Mouse (Mus musculus) right cerebral cortex, postnatal 4 days (tissue): Measurements from ENCODE around the gene Slc25a25.

Source experiments
- DNase-seq: peaks from one replicate; pipeline ENCODE4 v3.0.0-alpha.2; 2022

The Slc25a25 gene

GRCm38 (mm10) chr2:32395484-32395945 is 55.7 kb downstream of the Slc25a25 start, which contains the start of gene Ptges2:
Gene Ptges2, plus strand, starts transcription at chr2:32395896.
- peak; percentile 76 for DNase-seq

DNA sequence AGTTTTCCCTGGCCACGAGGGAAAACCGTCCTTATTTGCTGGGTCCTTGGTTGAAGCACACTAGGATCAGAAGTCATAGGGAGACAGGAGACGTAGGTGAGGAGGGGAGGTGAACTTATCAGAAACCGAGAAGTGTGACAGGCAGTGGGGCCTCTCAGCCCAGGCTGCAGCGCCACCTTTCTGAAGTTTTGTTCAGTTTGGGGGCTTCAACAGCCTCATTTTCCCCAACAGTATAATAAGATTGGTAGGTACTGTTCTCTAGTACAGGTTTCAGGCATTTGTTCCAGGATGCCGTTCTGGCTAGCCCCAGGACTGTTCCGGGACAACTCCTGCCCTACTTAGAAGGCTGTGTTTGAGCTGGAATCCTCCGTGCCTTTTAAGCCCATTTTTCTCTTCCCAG is 56.3 kb downstream of the Slc25a25 start:
- peak; percentile 53 for DNase-seq

DNA sequence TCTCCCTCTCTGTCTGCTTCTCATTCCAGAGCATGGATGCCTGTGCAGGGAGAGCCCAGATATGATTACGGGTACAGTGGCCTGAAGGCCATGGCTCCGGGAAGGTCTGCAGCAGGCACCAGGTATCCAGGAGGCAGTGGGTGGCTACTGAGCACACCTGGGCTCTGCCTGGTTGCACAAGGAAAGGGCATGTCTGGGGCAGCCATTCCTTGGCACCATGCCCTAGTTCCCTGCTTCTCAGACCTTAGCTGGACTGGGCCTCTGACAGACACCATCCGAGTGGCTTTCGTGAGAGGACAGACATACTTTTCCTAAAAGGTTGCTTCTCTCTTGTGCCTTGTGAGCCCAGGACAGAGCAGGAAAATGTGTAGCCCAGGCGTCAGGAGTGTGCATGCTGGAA is 59.2 kb downstream of the Slc25a25 start:
- no peak for DNase-seq

DNA sequence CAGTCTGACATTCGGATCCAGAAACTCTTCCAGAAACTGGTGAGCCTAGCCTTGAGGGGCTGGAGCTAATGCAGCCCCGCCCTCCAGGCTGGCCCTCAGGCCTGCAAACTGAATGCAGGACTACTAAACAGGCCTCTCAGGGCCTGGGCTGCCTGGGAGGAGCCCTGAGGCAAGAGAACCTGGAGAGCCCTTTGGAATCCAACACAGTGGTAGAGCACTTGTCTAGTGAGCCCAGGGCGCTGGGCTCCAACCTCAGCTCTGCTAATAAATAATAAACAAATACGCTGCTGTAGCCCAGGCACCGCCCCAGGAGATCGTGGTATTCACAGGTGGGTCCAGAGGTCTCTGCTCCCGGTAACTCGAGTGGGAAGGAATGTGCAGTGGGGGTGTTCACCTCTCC is 60.4 kb downstream of the Slc25a25 start:
- no peak for DNase-seq

DNA sequence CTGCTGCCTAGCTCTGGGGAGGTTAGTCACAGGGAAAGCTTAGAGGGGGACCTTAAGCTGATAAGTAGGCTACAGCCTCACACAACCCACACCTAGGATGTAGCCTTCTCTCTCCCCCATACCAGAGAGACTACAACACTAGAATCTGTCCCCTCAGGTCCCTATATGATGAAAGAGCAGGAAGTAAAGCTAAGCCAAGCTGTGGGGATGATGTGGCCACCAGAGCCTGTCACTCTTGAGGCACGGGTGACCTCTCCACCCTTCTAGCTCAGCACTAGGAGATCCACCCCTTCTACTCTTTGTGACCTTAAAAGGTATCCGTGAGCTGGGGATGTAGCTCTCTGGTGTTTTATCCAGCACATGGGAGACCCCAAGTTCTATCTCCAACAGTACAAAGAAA is 62.1 kb downstream of the Slc25a25 start:
- DNase-seq = no peak

GRCm38 (mm10) chr2:32387706-32388490 is 63.3 kb downstream of the Slc25a25 start, which contains the start of gene Lcn2:
Gene Lcn2, minus strand, starts transcription at chr2:32388252.
- DNase-seq = no peak

- no peak for DNase-seq
Observed at GRCm38 (mm10) chr2:32382689-32383088, 68.6 kb downstream of the Slc25a25 start.

GRCm38 (mm10) chr2:32381775-32382223 is 69.4 kb downstream of the Slc25a25 start, which contains the start of gene 1110008P14Rik:
Gene 1110008P14Rik, minus strand, starts transcription at chr2:32381938.
- peak; percentile 85 for DNase-seq

- peak; percentile 54 for DNase-seq
Observed at GRCm38 (mm10) chr2:32381141-32381774, 70.0 kb downstream of the Slc25a25 start.

DNA sequence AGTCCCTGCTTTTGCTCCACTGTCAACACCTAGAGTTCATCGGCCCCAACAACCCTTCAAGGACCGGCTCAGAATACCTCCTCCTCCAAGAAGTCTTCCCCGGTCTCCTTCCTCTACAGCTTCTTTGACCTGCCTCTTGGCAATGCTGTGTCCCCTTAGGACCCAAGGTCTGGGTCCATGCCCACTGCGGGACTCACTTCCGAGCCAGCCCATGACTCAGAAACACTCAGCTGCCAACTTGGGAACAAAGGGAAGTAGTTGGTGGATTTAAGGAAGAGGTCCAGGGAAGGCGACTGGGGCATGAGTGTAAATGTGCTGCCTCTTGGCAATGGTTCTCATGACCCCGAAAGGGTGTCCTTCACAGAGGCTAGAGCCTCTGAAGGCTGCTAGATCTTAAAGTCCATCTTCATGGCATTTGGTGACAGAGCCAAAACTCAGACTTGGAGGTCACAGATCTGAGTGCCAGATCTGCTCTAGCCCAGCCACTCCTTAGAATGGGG is 71.2 kb downstream of the Slc25a25 start:
- no peak for DNase-seq

DNA sequence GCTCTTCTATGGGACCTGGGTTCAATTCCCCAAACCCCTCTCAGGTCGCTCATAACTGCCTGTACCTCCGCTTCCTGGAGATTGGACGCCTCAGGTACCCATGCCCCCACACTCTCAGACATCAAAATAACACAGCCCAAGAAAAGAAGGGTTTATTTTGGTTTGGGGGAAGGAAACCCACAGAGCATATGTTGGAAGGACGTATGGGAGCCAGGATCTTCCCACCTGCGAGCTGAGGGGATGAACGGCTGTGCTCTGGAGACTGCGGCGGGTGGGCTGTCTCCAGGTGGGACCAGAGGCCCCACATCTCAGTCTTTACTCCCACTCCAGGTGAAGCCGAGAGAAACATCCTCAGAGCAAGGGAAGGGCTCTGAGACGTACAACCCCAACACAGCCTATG is 74.3 kb downstream of the Slc25a25 start:
- no peak for DNase-seq

DNA sequence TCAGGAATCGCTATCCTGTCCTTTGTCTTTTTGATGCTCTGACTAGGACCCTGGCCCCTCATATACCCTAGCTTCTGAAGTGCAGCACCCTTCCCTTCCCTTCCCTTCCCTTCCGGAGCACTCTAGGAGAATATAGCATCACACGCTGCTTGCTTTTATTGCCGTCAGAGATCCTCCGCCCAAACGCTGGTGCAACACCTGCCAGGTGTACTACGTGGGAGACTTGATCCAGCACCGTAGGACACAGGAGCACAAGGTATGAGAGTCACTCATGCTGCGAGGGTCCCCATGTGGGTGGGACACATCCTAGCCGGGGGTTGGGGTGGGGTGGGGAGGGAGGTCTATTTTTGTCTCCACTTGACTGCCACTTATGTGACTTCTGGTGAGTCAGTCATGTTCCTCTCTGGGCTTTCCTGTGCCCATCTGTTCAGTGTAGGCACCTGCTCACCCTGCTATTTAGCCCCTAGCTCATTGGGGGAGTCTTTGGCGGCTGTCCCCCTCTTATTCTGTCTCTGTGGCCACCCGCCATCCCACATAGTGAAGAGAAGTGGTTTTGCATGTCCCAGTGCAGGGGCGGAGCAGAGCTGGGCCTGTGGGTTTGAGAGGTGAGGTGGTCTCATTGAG is 75.8 kb downstream of the Slc25a25 start:
- DNase-seq = no peak

DNA sequence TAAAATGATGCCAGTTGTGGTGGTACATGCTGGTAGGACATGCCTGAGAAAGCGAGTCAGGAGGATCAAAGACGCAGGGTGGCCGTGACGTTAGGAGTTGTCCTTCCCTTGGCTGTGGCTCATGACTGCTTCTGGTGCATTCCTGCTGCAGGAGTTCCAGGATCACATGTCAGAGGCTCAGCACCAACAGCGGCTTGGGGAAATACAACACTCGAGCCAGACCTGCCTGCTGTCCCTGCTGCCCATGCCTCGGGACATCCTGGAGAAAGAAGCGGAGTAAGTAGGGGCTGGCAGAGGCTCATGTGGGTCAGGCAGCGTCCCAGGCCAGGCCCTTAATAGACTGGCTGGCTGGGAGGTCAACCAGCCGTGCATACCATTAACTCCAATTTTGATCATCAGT is 77.1 kb downstream of the Slc25a25 start:
- no peak for DNase-seq

GRCm38 (mm10) chr2:32367315-32367714 is 83.9 kb downstream of the Slc25a25 start:
- no peak for DNase-seq
